Mouse (Mus musculus) c-Kit-negative CD71-positive TER-119-positive erythroid progenitor cells, embryonic 14.5 days (primary cell): Measurements from ENCODE around the gene Gin1.

Experiments
- DNase-seq: peaks from one replicate; pipeline ENCODE4 v3.0.0-alpha.2; 2013; ENCODE audit warnings: low read depth, low spot score

The Gin1 gene

DNA sequence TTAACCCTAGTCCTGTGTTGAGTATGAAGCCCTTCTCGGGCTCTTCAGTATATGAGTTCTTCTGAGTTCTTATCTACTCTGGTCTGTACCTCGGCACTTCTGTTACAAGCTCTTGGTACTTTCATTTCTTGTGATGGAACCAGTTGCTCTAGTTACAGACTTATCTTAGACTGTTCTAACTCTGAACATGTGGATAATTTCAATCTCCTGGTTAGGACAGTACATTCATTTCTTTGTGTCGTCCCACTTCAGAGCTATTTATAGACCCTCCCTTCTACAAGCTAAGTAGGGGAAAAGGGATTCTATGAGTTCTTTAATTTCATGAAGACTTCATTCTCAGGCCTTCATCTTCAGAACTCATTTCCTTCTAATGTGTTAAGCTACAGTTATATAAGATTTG is 17.7 kb downstream of the Gin1 start:
- DNase-seq, result no peak

DNA sequence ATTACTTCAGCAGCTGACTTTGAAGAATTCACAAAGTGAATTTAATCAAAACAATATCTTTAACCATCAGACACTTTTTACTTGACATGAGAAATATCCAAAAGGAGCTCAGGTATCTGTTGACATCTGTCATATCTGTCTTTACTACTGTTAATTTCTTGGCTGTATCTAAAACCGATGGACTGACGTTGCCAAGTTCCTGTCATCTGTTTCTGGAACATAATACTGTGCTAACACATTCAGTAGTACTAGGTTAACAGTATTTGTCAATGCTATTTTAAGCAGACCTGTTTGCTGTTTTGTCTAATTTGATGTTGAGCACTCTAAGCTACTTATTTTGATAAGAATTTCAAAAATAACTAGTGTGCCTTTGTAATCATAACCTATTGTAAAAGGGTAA is 18.5 kb downstream of the Gin1 start:
- no peak for DNase-seq

DNA sequence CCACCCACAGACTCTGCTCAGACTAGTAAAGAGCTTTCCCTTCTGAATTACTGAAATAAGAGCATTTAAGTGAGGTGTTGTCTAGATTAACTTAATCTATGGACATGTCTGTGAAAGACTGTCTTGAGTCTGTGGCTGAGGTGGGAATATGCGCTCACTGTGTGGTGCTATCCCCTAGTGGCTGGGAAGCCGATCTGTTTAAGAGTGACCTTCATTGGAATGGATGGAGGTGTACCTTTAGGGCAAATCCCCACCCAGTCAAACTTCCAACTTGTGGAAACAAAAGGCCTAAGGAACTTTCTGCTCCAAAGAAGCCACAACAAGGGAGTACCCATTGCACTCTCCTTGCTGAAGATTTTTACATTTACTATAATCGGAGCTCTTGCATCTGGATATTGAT is 24.1 kb downstream of the Gin1 start:
- no peak for DNase-seq

DNA sequence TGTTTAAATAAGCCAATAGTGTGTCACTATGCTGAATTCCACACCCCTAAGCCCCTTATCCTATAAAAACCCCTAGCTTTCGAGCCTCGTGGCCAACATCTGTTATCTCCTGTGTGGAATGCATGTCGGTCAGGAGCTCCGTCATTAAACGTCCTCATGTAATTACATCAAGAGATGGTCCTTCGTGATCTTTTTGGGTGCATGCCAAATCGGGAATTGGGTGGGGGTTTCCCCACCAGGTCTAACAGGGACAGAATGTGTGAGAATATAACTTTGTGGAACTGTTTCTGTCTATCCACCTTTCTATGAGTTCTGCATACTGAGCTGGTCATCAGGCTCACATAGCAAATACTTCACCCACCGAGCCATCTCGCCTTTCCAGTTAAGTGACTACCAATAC is 26.0 kb downstream of the Gin1 start:
- DNase-seq, result no peak

DNA sequence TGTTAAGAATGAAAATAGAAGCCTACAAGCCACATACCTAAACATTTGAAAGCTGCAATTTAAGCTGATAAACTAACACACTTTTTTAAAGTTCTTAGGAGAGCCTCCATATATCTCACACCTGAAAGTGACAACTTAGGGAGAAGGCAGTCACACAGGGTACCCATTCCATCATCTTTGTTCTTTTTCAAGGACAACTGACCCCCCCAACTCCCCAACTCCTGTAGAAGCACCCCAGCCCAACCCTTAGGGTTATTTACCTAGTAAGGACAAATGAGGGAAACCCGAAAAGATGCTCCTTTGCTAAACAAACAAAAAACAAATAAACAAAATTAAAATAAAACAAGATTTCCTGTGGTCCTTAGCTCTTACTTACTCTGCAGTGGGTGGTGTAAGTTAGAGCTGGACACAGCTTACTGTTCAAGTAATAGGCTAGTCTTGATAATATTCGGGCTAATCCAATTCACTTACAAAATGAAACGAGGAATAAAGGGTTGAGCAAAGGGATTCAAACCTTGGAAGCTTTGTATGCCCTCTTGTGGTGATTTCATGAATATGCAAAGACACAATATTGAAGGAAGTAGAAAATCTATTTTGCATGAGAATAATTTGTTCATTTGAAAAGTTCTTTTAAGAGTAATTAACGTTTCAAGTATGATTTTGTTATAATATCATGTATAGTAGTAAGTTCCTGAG is 32.4 kb downstream of the Gin1 start:
- DNase-seq, result no peak

DNA sequence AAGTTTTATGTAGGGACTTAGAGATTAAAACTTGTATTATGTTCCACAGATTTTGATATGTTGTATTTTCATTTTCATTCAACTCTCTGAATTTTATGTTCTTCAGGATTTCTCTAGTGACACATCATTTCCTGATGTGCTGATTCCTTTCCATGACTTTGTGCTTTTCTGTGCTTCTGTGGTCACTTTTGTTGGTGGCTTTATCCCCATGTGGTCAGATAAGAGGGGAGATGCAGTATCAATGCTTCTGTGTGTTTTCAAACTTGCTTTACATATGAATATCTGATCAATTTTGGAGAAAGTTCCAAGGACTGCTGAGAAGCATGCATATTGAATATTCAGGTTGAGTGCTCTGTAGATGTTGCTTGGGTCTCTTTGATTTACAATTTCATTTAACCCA is 34.5 kb downstream of the Gin1 start:
- DNase-seq, result no peak

DNA sequence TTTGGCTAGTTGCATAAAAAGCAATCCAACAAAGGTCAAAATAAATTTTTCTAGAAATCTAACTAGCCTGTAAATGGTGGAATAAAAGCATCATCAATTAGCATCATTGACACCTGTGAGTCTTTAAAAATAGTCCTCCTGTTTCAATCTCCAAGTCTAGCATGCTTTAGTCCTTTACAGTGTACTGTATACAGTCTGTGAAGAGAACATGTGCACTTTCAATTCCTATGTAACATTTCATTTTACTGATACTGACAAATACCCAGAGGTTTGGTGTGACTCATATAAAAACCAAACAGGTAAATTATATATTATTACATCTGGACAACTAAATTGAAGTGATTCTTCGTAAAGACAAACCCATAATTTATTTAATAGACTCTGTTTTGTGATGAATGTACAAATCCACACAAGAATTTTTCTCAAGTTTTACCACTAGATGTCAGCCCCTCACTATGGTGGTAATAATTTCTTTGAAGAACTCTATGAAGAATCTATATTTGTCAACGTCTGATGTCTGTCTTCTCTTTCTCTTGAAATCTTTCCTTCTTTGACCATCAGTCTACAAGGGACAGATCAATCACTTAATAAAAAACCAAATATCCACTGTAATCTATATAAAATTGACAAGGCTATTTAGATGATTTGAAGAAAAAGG is 39.4 kb downstream of the Gin1 start:
- no peak for DNase-seq

DNA sequence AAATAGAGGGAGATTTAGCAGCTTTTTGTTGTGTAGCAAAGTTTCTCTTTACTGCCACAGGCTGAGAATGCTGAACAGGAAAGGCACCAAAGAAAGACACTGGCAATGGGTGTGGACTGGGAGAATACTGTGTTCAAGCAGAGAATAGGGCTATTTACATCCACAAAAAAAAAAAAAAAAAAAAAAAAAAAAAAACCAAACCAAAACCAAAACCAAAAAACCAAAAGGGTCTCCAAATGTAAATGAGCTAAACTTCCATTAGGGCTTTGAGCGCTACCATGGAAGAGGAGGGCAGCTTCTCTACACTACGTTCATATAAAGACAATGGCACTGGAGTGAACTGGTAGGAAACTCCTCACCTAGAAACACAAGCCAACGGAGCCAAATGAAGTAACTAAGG is 51.3 kb downstream of the Gin1 start:
- DNase-seq, result no peak

DNA sequence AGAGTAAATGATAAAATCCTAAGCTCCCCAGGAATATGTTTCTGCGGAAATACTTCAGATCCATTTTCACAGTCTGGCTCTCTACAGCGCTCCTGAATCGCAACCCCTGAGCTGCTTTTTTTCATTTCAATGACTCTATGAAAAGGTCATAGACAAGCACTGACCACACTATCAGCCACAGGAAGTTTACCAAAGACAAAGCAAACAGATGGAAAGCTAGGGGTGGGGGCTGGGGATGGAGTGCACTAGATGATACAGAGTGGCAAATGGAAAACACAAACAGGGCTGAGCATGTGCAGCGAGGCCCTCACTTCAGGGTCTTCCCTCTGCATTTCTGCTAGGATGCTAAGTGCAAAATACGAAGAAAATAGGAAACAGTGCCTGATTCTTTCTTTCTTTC is 52.2 kb downstream of the Gin1 start:
- DNase-seq, result no peak

DNA sequence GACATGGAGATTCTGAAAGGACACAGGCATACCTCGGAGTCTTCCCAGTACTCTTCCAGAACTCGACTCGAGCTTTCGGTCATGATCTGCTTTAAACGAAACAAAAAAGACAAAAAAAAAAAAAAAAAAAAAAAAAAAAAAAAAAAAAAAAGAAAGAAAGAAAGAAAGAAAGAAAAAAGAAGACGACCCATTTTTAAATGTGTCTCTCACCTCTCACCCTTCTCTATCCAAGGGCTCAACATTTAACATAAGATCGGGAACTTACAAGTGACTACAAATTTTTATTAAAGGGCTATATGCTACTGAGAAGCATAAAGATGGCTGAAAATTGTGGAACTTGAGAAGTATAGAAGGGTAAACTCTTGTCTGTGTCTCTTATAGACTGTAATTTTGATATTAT is 52.9 kb downstream of the Gin1 start:
- DNase-seq, result no peak

DNA sequence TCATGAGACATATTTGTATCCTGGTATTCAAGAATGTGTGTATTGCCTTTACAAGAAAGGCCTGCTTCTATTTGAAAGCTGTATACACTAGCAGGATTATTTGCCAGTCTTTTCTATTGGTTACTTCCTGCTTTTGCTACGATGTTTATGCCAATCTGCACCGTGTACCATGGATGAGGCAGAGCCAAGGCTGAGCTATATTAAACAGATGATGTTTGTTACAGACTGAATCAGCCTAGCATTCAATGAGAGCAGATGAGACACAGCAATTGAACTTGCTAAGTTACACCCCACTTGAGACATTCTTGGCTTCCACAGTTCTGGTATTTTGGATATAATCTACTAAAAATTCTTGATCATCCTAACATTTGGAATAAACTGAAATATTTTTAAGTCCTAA is 57.6 kb downstream of the Gin1 start:
- no peak for DNase-seq

DNA sequence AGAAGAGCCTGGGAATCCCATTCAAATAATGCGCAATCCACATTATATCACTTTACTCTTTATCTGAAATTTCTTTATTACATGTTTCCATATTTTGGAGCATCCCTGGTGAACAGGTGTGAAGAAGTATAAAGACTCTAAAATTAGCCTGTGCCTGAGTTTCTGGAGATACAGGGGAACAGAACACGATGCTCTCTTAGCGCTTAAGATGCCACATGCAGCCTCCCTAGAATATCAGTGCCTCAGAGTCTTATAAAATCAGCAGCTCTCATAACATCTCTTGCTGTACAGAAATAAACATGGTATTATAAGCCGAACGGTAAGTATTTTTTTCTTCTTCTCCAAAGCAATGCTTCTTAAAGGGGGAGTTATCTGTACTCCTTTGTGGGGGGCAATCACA is 58.1 kb downstream of the Gin1 start:
- DNase-seq, result no peak

DNA sequence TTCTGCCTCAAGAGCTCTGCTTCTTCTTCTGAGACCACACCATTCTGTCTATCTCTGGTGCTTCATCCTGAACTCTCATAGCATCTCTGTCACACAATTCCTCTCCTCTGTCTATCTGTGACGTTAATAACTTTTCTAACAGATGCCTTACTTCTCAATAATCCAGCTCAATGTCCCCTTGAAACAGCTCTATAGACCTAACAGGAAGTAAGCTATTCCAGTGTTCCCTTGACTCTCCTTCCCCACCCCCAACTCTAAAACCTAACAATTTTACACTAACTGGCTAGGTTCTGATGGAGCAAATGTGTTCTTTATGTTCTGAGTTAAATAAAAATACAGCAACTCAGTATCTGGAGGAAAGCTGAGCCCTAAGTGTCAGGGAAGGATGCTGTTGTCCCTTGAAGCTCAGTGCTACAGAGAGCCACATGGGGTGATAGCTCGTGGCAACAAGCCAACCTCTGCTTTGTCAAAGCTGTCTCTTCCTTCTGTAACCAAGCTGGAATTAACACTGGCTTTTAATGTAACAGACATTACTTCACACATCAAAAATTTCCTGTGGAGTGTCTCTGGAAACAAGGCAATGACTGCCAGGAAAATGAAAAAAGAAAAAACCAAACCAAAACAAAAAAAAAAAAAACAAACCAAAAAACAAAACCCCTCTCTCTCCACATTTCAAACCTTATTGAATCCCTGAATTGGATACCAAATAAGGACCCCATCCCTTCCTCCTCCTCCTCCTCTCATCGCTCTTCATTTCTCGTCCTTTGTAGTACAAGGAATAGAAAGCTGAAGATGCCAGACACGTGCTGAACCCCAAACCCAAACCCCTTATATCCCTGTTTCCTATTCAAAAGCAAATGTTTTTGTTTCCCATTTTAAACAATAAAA is 63.7 kb downstream of the Gin1 start:
- no peak for DNase-seq

DNA sequence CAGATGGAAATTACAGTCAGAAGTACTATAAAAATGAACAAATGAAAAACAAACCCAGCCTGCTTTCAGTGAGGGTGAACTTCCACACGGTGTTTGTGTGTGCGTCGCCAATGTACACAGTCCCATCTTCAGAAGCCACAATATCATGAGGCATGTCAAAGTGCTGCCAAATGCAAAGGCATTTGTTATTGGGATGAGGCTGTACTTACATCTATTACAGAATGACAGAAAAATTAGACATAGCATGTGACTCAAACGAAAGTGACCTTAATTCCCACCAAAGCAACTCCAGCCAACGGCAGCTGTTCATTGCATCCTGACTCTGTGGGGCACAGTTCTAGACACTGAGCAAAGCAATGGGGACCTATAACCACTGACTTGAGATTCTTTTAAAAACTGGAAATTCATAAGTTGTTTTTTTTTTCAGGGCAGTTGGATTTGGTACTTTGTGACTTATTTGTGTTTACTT is 64.4 kb downstream of the Gin1 start:
- no peak for DNase-seq
